Mouse (Mus musculus) hindbrain, embryonic 11.5 days (tissue): ENCODE results near the gene Fkbpl. TPM values are rescaled to one million over a fixed set of nuclear protein-coding genes. Genes with fewer than 3 reads are reported as not detected.

Experiments used
- ATAC-seq: fragments of 200-750 bp; cut with Nextera tagmentation; 2 replicates; pipeline ENCODE4 v1.8.0; 2017; ENCODE audit warnings: mild to moderate bottlenecking, moderate TSS enrichment, moderate library complexity; ENCODE audit not compliant: low FRiP score
- DNase-seq: peaks from one replicate; pipeline ENCODE4 v3.0.0-alpha.2; 2015; ENCODE audit warnings: low spot score
- H3K27ac ChIP-seq: fragments of 300-500 bp; sonication (generic); 2 replicates; pipeline ENCODE4 v1.5.1; 2014; ENCODE audit warnings: mild to moderate bottlenecking, low read depth, low read length
- H3K27me3 ChIP-seq: fragments of 300-500 bp; sonication (generic); 2 replicates; pipeline ENCODE4 v1.6.1; 2014; ENCODE audit warnings: mild to moderate bottlenecking, low read length, moderate library complexity, mixed read lengths; ENCODE audit not compliant: control insufficient read depth, insufficient read depth
- H3K36me3 ChIP-seq: fragments of 300-500 bp; sonication (generic); 2 replicates; pipeline ENCODE4 v1.6.1; 2014; ENCODE audit warnings: mild to moderate bottlenecking, low read length, moderate library complexity, mixed read lengths; ENCODE audit not compliant: control insufficient read depth, insufficient read depth
- H3K4me1 ChIP-seq: fragments of 300-500 bp; sonication (generic); replicated peaks from 2 replicates; pipeline ENCODE4 v1.6.1; 2014; ENCODE audit warnings: low read length, mixed read lengths; ENCODE audit not compliant: control insufficient read depth, insufficient read depth
- H3K4me2 ChIP-seq: fragments of 300-500 bp; sonication (generic); replicated peaks from 2 replicates; pipeline ENCODE4 v1.6.1; 2014; ENCODE audit warnings: mild to moderate bottlenecking, low read depth, low read length
- H3K4me3 ChIP-seq: fragments of 300-500 bp; sonication (generic); 2 replicates; pipeline ENCODE4 v1.5.1; 2014; ENCODE audit warnings: low read depth, low read length
- H3K9ac ChIP-seq: fragments of 300-500 bp; sonication (generic); 2 replicates; pipeline ENCODE4 v1.6.1; 2014; ENCODE audit warnings: low read depth, low read length
- H3K9me3 ChIP-seq: fragments of 300-500 bp; sonication (generic); 2 replicates; pipeline ENCODE4 v1.6.1; 2016; ENCODE audit warnings: low read length; ENCODE audit not compliant: control insufficient read depth
- WGBS: fragments of 180-500 bp; shearing (Covaris S2); extraction: QIAGEN DNeasy Blood & Tissue Kit; methylation state at CpG from one replicate; pipeline ENCODE4 v1.1.7; 2014; 5-methylcytosine and 5-hydroxymethylcytosine counted together
- polyA plus RNA-seq: library from polyadenylated mRNA; unstranded; fragments of >200 nt; fragmentation: Nextera tagmentation; extraction: Ambion mirVana; gene quantifications from 2 replicates; pipeline ENCODE4 v1.2.1, GENCODE M21; 2014

The Fkbpl gene
- polyA plus RNA-seq, 1 experiment from 2014 or later: 17.2 TPM

DNA sequence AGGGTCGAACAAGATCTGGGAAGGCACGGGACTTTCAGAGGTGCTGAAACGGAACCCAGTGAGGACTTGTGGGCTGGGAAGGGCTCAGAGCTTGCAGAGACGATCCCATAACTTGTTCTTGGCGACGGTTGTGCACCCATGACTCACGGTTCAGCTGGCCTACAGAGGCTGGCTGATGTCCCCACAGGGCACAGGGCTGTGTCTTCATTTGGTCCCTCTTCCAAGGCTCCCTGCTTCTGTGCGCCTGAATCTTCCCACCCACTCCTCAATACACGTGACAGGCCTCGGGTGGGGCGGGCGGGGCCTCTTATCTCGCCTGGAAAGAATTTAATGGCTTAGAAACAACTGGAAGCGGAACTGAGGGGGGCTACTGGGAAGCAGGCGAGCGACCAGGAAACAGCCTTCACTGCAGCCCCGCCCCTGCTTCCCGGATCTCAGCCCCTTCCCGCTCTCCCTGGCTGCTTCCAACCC, 16.6 kb downstream of the Fkbpl start:
- no peak for DNase-seq
- no peaks in the 10 kb centered on the region for H3K36me3 ChIP-seq
- no peak overlapping the region for H3K4me2 ChIP-seq
- H3K27me3 ChIP-seq: peaks cover 12% of the 10 kb centered on the region; the same call in 1 of the 2 replicates
- H3K9me3 ChIP-seq: no peaks in the 10 kb centered on the region
- H3K4me1 ChIP-seq: no peaks in the 10 kb centered on the region
- H3K4me3 ChIP-seq: no peak overlapping the region
- no peak overlapping the region; the same call in 1 of the 2 replicates for H3K9ac ChIP-seq
- ATAC-seq: no peak
- 15% methylated on average over 19 of the region's 19 CpGs for WGBS
- no peak overlapping the region for H3K27ac ChIP-seq

DNA sequence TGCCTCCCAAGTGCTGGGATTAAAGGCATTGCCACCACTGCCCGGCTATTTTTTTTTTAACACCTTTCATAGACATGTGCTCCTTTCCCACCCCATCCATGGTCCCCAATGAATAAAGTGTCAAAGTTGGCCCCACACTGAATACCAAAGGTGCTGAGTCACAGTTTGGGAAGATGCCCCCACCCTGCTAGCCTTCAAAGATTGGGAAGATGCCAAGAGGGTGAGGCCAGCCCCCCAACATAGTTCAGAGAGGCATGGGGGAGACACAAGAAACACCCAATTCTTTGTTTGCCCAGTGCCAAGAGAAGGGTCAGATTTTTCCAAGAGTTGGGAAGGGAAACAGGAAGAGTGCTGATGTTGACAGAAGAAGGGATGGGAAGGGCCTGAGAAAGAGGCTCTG, 17.9 kb downstream of the Fkbpl start:
- no peak overlapping the region for H3K4me2 ChIP-seq
- 96% methylated on average over 1 of the region's 1 CpGs for WGBS
- H3K9me3 ChIP-seq: no peaks in the 10 kb centered on the region
- no peak overlapping the region for H3K9ac ChIP-seq
- H3K4me3 ChIP-seq: no peak overlapping the region
- H3K4me1 ChIP-seq: no peaks in the 10 kb centered on the region
- DNase-seq: no peak
- no peak for ATAC-seq
- H3K27me3 ChIP-seq: peaks cover 12% of the 10 kb centered on the region; the same call in 1 of the 2 replicates
- no peak overlapping the region for H3K27ac ChIP-seq
- H3K36me3 ChIP-seq: no peaks in the 10 kb centered on the region

DNA sequence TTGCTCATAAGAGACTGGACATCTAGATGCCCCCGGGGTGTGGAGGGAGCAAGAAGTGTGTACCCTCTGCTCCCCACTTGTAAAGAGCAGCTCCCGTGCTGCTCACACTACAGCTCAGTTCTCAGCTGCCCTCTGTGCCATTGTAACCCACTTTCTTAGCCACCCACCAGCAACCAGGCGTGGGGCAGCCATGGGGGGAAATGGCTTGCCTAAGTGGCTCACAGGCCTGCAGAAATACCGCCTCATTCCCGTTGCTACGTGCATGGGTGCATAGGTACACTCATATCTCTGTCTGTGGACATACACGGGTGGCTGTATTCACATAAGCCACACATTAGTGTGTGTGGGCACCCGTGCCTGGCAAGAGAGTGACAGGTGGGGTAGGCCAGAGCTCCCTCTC, 18.4 kb downstream of the Fkbpl start:
- 81% methylated on average over 8 of the region's 8 CpGs for WGBS
- Histone ChIP-seq H3K27me3 (peaks cover 12% of the 10 kb centered on the region; the same call in 1 of the 2 replicates), H3K36me3 (no peaks in the 10 kb centered on the region)

DNA sequence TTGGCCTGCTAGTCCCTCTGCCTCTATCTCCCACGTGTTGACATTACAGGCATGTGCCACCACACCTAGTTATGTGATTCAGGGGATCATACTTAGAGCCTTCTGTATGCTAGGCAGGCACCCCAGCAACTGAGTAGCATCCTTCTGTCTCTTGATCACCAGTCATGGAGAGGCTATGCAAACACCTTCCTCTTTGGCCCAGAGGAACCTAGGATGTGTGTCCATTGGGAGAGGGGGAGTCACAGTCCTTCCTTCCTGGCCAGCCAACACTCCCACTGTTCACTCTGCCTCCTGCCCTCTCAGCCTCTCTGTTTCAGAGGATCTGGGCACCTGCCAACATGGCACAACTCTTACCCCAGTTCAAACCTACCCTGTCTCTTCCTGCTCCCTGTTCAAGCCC, 19.0 kb downstream of the Fkbpl start:
- 58% methylated on average over 1 of the region's 1 CpGs for WGBS
- no peak for DNase-seq
- Histone ChIP-seq H3K9ac (no peak overlapping the region), H3K4me3 (no peak overlapping the region), H3K4me1 (no peaks in the 10 kb centered on the region), H3K9me3 (no peaks in the 10 kb centered on the region), H3K27ac (no peak overlapping the region), H3K27me3 (peaks cover 12% of the 10 kb centered on the region; the same call in 1 of the 2 replicates), H3K36me3 (no peaks in the 10 kb centered on the region), H3K4me2 (no peak overlapping the region)
- ATAC-seq: no peak

More for the DNA sequence above, 18.4 kb downstream of the Fkbpl start:
- no peaks in the 10 kb centered on the region for H3K9me3 ChIP-seq
- no peak for DNase-seq
- no peaks in the 10 kb centered on the region for H3K4me1 ChIP-seq
- ATAC-seq: no peak
- no peak overlapping the region for H3K4me3 ChIP-seq
- H3K9ac ChIP-seq: no peak overlapping the region
- no peak overlapping the region for H3K4me2 ChIP-seq
- H3K27ac ChIP-seq: no peak overlapping the region

DNA sequence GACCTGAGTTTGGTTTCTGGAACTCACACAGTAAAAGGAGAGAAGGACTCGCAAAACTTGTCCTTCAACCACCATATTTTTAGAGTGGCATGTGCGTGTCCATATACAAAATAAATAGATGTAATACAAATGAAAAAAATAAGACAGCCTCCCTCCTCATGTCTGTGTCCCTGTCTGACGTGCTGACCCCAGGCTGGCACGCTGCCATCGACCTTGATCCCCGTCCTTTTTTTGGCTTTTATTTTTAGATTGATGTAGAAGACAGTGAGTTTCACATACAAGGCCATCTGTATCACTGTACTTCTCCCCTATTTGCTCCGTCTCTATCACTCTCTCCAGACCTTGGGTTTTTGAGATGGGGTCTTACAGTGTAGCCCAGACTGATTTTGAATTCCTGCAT, 19.9 kb downstream of the Fkbpl start:
- no peak overlapping the region for H3K4me3 ChIP-seq
- WGBS: 86% methylated on average over 7 of the region's 7 CpGs
- no peaks in the 10 kb centered on the region for H3K4me1 ChIP-seq
- H3K4me2 ChIP-seq: no peak overlapping the region
- H3K9ac ChIP-seq: no peak overlapping the region
- no peak overlapping the region for H3K27ac ChIP-seq
- ATAC-seq (no peak), DNase-seq (no peak)
- H3K27me3 ChIP-seq: peaks cover 12% of the 10 kb centered on the region; the same call in 1 of the 2 replicates
- no peaks in the 10 kb centered on the region for H3K9me3 ChIP-seq
- H3K36me3 ChIP-seq: no peaks in the 10 kb centered on the region

DNA sequence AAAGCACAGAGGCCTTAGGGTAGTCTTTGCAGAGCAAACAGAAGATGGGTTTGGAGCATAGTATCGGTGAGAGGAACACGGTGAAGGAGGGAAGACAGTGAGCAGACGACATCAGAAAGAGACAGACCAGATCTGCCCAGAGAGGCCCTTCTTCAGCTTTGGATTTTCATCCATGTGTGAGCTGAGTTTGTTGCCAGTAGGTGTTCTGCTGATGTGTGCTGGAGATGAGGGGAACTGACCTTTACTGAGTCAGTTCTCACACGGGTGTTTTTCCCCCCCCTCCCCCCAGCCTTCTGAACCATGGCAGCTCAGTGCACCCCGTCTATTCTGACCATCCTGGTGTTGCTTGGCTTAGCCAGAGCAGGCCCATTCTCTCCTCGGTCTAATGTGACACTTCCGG, 25.7 kb downstream of the Fkbpl start, which contains the start of gene Tnxb:
TSS of gene Tnxb (plus strand) at position 301 of the 400 bp plus-strand sequence.
- no peaks in the 10 kb centered on the region for H3K9me3 ChIP-seq
- peak within 1 kb of the TSS; percentile 42 for H3K9ac ChIP-seq
- ATAC-seq: no peak
- H3K4me3 ChIP-seq: peak within 1 kb of the TSS; percentile 38
- H3K4me2 ChIP-seq: peak within 1 kb of the TSS; percentile 76
- H3K27ac ChIP-seq: no peak within 1 kb of the TSS
- H3K27me3 ChIP-seq: peaks cover 38% of the 10 kb centered on the region
- H3K4me1 ChIP-seq: peaks cover 10% of the 10 kb centered on the region; the same call in 1 of the 2 replicates
- 65% methylated on average over 7 of the region's 7 CpGs for WGBS
- no peaks in the 10 kb centered on the region for H3K36me3 ChIP-seq
- DNase-seq: no peak

DNA sequence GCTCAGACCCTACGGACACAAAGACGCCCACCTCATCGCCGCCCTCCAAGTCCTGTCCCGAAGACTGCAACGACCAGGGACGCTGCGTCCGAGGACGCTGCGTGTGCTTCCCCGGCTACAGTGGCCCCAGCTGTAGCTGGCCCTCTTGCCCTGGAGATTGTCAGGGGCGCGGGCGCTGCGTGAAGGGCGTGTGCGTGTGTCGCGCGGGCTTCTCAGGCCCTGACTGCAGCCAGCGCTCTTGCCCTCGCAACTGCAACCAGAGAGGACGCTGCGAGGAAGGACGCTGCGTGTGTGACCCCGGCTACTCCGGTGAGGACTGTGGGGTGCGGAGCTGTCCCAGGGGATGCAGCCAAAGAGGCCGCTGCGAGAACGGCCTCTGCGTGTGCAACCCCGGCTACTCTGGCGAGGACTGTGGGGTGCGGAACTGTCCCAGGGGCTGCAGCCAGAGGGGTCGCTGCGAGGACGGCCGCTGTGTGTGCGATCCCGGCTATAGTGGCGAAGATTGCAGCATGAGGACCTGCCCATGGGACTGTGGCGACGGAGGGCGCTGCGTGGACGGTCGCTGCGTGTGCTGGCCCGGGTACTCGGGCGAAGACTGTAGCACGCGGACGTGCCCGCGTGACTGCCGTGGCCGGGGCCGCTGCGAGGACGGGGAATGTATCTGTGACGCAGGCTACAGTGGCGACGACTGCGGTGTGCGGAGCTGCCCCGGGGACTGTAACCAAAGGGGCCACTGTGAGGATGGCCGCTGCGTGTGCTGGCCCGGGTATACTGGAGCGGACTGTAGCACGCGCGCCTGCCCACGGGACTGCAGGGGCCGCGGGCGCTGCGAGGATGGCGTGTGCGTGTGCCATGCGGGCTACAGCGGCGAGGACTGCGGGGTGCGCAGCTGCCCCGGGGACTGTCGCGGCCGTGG, 26.8 kb downstream of the Fkbpl start:
- WGBS: 8% methylated on average over 93 of the region's 93 CpGs
- Histone ChIP-seq H3K4me1 (peaks cover 10% of the 10 kb centered on the region; the same call in 1 of the 2 replicates), H3K4me2 (peak overlapping the region; percentile 76), H3K9me3 (no peaks in the 10 kb centered on the region), H3K27ac (no peak overlapping the region), H3K9ac (peak overlapping the region; percentile 42), H3K4me3 (peak overlapping the region; percentile 38), H3K36me3 (no peaks in the 10 kb centered on the region), H3K27me3 (peaks cover 40% of the 10 kb centered on the region)
- ATAC-seq: peak; percentile 47
- peak; percentile 55 for DNase-seq

DNA sequence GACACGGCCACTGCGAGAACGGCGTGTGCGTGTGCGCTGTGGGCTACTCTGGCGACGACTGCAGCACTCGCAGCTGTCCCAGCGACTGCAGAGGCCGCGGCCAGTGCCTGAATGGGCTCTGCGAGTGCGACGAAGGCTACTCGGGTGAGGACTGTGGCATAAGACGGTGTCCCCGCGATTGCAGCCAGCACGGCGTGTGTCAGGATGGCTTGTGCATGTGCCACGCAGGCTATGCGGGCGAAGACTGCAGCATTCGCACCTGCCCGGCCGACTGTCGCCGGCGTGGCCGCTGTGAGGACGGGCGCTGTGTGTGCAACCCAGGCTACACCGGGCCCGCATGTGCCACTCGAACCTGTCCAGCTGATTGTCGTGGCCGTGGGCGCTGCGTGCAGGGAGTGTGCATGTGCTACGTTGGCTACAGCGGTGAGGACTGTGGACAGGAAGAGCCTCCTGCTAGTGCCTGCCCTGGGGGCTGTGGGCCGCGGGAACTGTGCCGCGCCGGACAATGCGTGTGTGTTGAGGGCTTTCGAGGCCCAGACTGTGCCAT, 27.8 kb downstream of the Fkbpl start:
- H3K27me3 ChIP-seq: peaks cover 40% of the 10 kb centered on the region
- 0 out of 2 replicates have a peak overlapping the region, but pooled peaks have one; percentile 42 for H3K9ac ChIP-seq
- ATAC-seq: no peak
- H3K36me3 ChIP-seq: no peaks in the 10 kb centered on the region
- peak; percentile 40 for DNase-seq
- H3K4me3 ChIP-seq: peak overlapping the region; percentile 38
- peak overlapping the region; percentile 76 for H3K4me2 ChIP-seq
- no peak overlapping the region for H3K27ac ChIP-seq
- no peaks in the 10 kb centered on the region for H3K9me3 ChIP-seq
- WGBS: 35% methylated on average over 49 of the region's 49 CpGs
- H3K4me1 ChIP-seq: peaks cover 10% of the 10 kb centered on the region; the same call in 1 of the 2 replicates
